In genomic region chr5:110809667-110810325, GRCm38 (mm10) we compare ENCODE assay signal across 8 mouse cellular contexts. TPM values are rescaled to one million over a fixed set of nuclear protein-coding genes. Genes with fewer than 3 reads are reported as not detected.
A peak's percentile ranks its signal among the peaks of the same experiment; 100 is the strongest.
DNase-seq lines count a peak whose midpoint lies in the region; ATAC-seq and TF ChIP-seq lines count a peak whose summit lies in the region.

Ulk1 (minus strand) TSS chr5:110810097.

- peak within 1 kb of the TSS; percentile 81 for H3K27ac ChIP-seq in heart, embryonic 12.5 days (ENCODE audit: poor library complexity, severe bottlenecking)
- peak within 1 kb of the TSS; percentile 76 for H3K27ac ChIP-seq in kidney, postnatal 0 days
- peak within 1 kb of the TSS; percentile 77 for H3K27ac ChIP-seq in liver, embryonic 11.5 days (ENCODE audit: low read depth, low read length)
- peak within 1 kb of the TSS; percentile 89 for H3K27ac ChIP-seq in stomach, embryonic 14.5 days (ENCODE audit: low read length)

- peaks cover 9% of the 10 kb centered on the region for H3K79me3 ChIP-seq in C2C12 (ENCODE audit: low read depth)

- H3K36me3 ChIP-seq in C2C12 (ENCODE audit: control insufficient read depth, insufficient read depth) = no peaks in the 10 kb centered on the region
- peaks cover 32% of the 10 kb centered on the region for H3K36me3 ChIP-seq in erythroblast, embryonic 14.5 days (ENCODE audit: control insufficient read depth)
- 0 out of 2 replicates have a peak, but pooled peaks cover 2% of the 10 kb centered on the region for H3K36me3 ChIP-seq in heart, embryonic 12.5 days
- H3K36me3 ChIP-seq in kidney, postnatal 0 days (ENCODE audit: insufficient read depth, low read length) = 0 out of 2 replicates have a peak, but pooled peaks cover 9% of the 10 kb centered on the region
- no peaks in the 10 kb centered on the region; the same call in 1 of the 2 replicates for H3K36me3 ChIP-seq in liver, embryonic 11.5 days (ENCODE audit: control insufficient read depth, insufficient read depth, low read length)
- H3K36me3 ChIP-seq in stomach, embryonic 14.5 days (ENCODE audit: control insufficient read depth, insufficient read depth, low read length) = peaks cover 10% of the 10 kb centered on the region; the same call in 1 of the 2 replicates

- H3K9ac ChIP-seq in heart, embryonic 12.5 days = peak within 1 kb of the TSS; percentile 92
- H3K9ac ChIP-seq in kidney, postnatal 0 days (ENCODE audit: low read depth, low read length) = peak within 1 kb of the TSS; percentile 89
- peak within 1 kb of the TSS; percentile 92 for H3K9ac ChIP-seq in liver, embryonic 11.5 days (ENCODE audit: low read depth, low read length)
- peak within 1 kb of the TSS; percentile 89 for H3K9ac ChIP-seq in stomach, embryonic 14.5 days (replicated peaks; ENCODE audit: low read depth, low read length)

- TF ChIP-seq POLR2A in brain, embryonic 14.5 days (IDR thresholded peaks at IDR 0.05; ENCODE audit: borderline replicate concordance, extremely low read depth, insufficient read depth, insufficient read length, poor library complexity, severe bottlenecking) = peak; percentile 94

- under 1% methylated on average over 79 of the region's 80 CpGs for WGBS in heart, embryonic 12.5 days
- under 1% methylated on average over 80 of the region's 80 CpGs for WGBS in kidney, postnatal 0 days
- WGBS in liver, embryonic 11.5 days = under 1% methylated on average over 80 of the region's 80 CpGs
- WGBS in stomach, embryonic 14.5 days = under 1% methylated on average over 69 of the region's 80 CpGs

- peak within 1 kb of the TSS; percentile 87 for H3ac ChIP-seq in C2C12 (ENCODE audit: control insufficient read depth, insufficient read length, low read depth)

- no peaks in the 10 kb centered on the region for H3K9me3 ChIP-seq in erythroblast, embryonic 14.5 days (ENCODE audit: control insufficient read depth, low read length)
- no peaks in the 10 kb centered on the region for H3K9me3 ChIP-seq in heart, embryonic 12.5 days (replicated peaks)
- no peaks in the 10 kb centered on the region for H3K9me3 ChIP-seq in kidney, postnatal 0 days (replicated peaks; ENCODE audit: low read length)
- no peaks in the 10 kb centered on the region for H3K9me3 ChIP-seq in liver, embryonic 11.5 days (ENCODE audit: control insufficient read depth, low read length)
- no peaks in the 10 kb centered on the region for H3K9me3 ChIP-seq in stomach, embryonic 14.5 days (ENCODE audit: control insufficient read depth, low read depth, low read length)

- H3K79me2 ChIP-seq in C2C12 (ENCODE audit: control insufficient read depth, insufficient read depth) = peaks cover 31% of the 10 kb centered on the region

- peaks cover 60% of the 10 kb centered on the region for H3K4me1 ChIP-seq in erythroblast, embryonic 14.5 days (ENCODE audit: control insufficient read depth)
- H3K4me1 ChIP-seq in heart, embryonic 12.5 days (replicated peaks) = peaks cover 24% of the 10 kb centered on the region
- H3K4me1 ChIP-seq in kidney, postnatal 0 days (replicated peaks; ENCODE audit: insufficient read depth, low read length) = peaks cover 15% of the 10 kb centered on the region
- peaks cover 32% of the 10 kb centered on the region for H3K4me1 ChIP-seq in liver, embryonic 11.5 days (replicated peaks; ENCODE audit: control insufficient read depth, insufficient read depth, low read length)
- H3K4me1 ChIP-seq in stomach, embryonic 14.5 days (ENCODE audit: control insufficient read depth, insufficient read depth, low read length) = peaks cover 13% of the 10 kb centered on the region

- peak; percentile 100 for DNase-seq in brain, embryonic 14.5 days (ENCODE audit: low read depth)
- DNase-seq in kidney, postnatal 0 days (ENCODE audit: low spot score) = peak; percentile 99
- DNase-seq in liver, embryonic 11.5 days (ENCODE audit: low spot score) = peak; percentile 99
- peak; percentile 100 for DNase-seq in naive thymus-derived CD4-positive, alpha-beta T cell, adult 2 months (ENCODE audit: low read depth)

- no peaks in the 10 kb centered on the region for H3K27me3 ChIP-seq in C2C12 (ENCODE audit: control insufficient read depth, insufficient read depth, insufficient read length)
- H3K27me3 ChIP-seq in erythroblast, embryonic 14.5 days (ENCODE audit: control insufficient read depth) = no peaks in the 10 kb centered on the region; the same call in 1 of the 2 replicates
- no peaks in the 10 kb centered on the region for H3K27me3 ChIP-seq in heart, embryonic 12.5 days (replicated peaks)
- H3K27me3 ChIP-seq in kidney, postnatal 0 days (ENCODE audit: insufficient read depth, low read length) = no peaks in the 10 kb centered on the region
- no peaks in the 10 kb centered on the region for H3K27me3 ChIP-seq in liver, embryonic 11.5 days (replicated peaks; ENCODE audit: control insufficient read depth, insufficient read depth, low read length)
- H3K27me3 ChIP-seq in stomach, embryonic 14.5 days (ENCODE audit: control insufficient read depth, insufficient read depth, low read length) = no peaks in the 10 kb centered on the region

- no peak for TF ChIP-seq CTCF in C2C12 (IDR thresholded peaks at IDR 0.05; ENCODE audit: control insufficient read depth, insufficient read depth, insufficient read length)
- TF ChIP-seq CTCF in brain, embryonic 14.5 days (IDR thresholded peaks at IDR 0.05; ENCODE audit: borderline replicate concordance, extremely low read depth, insufficient read depth, insufficient read length) = no peak
- TF ChIP-seq CTCF in kidney, postnatal 0 days (IDR thresholded peaks at IDR 0.05; ENCODE audit: low read depth) = no peak

- H3K4me3 ChIP-seq in C2C12 (ENCODE audit: insufficient read depth, poor library complexity, severe bottlenecking) = peak within 1 kb of the TSS; percentile 64
- peak within 1 kb of the TSS; percentile 93 for H3K4me3 ChIP-seq in erythroblast, embryonic 14.5 days (replicated peaks)
- H3K4me3 ChIP-seq in heart, embryonic 12.5 days = peak within 1 kb of the TSS; percentile 86
- peak within 1 kb of the TSS; percentile 75 for H3K4me3 ChIP-seq in kidney, postnatal 0 days (replicated peaks; ENCODE audit: low read depth, low read length)
- H3K4me3 ChIP-seq in liver, embryonic 11.5 days (ENCODE audit: low read depth, low read length) = peak within 1 kb of the TSS; percentile 93
- peak within 1 kb of the TSS; percentile 79 for H3K4me3 ChIP-seq in stomach, embryonic 14.5 days (ENCODE audit: low read depth, low read length)

- peak within 1 kb of the TSS; percentile 91 for H3K4me2 ChIP-seq in heart, embryonic 12.5 days
- H3K4me2 ChIP-seq in kidney, postnatal 0 days (ENCODE audit: low read length) = peak within 1 kb of the TSS; percentile 67
- peak within 1 kb of the TSS; percentile 99 for H3K4me2 ChIP-seq in liver, embryonic 11.5 days
- H3K4me2 ChIP-seq in stomach, embryonic 14.5 days (replicated peaks; ENCODE audit: low read depth, low read length) = peak within 1 kb of the TSS; percentile 96

- ATAC-seq in heart, embryonic 12.5 days (ENCODE audit: insufficient number of reproducible peaks, low FRiP score) = peak; percentile 96
- ATAC-seq in kidney, postnatal 0 days (replicated peaks; ENCODE audit: low FRiP score, low read depth) = peak; percentile 94
- peak; percentile 88 for ATAC-seq in liver, embryonic 11.5 days (replicated peaks; ENCODE audit: low FRiP score)
- peak; percentile 96 for ATAC-seq in stomach, embryonic 14.5 days (ENCODE audit: insufficient number of reproducible peaks, insufficient read depth, low FRiP score, low read depth)

TF ChIP-seq in C2C12, 6 proteins besides CTCF, POLR2A, EP300 and RAD21:
- no peak for TF ChIP-seq CEBPB (IDR thresholded peaks at IDR 0.05; ENCODE audit: low read depth)
- no peak for TF ChIP-seq USF1 (IDR thresholded peaks at IDR 0.05; ENCODE audit: low read depth)

RNA-seq across cellular contexts. Expression of gene Ulk1, which starts in this region (rescaled TPM):
- 13.6 TPM for polyA plus RNA-seq in C2C12 (2012; fragmentation: generic; extraction: Trizol)
- 93.5 and 118 TPM in 2 replicates for polyA plus RNA-seq in brain, embryonic 14.5 days (2012; rRNA removed)
- 17.0 and 20.3 TPM in 2 replicates for polyA plus RNA-seq in erythroblast, embryonic 14.5 days (2012)
- 17.4 TPM in 2 replicates for polyA plus RNA-seq in heart, embryonic 12.5 days (2016; fragmentation: Nextera tagmentation; extraction: Ambion mirVana)
- polyA plus RNA-seq in kidney, postnatal 0 days (2015; fragmentation: Nextera tagmentation; extraction: Ambion mirVana) = 11.4 and 12.2 TPM in 2 replicates
- polyA plus RNA-seq in liver, embryonic 11.5 days (2014; fragmentation: Nextera tagmentation; extraction: Ambion mirVana) = 13.8 and 15.7 TPM in 2 replicates
- 27.7 and 28.4 TPM in 2 replicates for polyA plus RNA-seq in stomach, embryonic 14.5 days (2014; fragmentation: Nextera tagmentation; extraction: Ambion mirVana)

Comparison
In these comparisons a context has a peak if more than half of its experiments do, and no peak if none do; other contexts are left out.
1. Peak in every context shown above with its lines: DNase-seq, ATAC-seq, H3K4me3 ChIP-seq and H3K27ac ChIP-seq.